Mouse (Mus musculus): ENCODE measurements at regions not wholly inside any gene's neighbourhood (a gene's known extent, or its start where the extent isn't known, plus 50 kb on each side); places are given as distances from the start of the nearest gene placed in this dataset.

DNA sequence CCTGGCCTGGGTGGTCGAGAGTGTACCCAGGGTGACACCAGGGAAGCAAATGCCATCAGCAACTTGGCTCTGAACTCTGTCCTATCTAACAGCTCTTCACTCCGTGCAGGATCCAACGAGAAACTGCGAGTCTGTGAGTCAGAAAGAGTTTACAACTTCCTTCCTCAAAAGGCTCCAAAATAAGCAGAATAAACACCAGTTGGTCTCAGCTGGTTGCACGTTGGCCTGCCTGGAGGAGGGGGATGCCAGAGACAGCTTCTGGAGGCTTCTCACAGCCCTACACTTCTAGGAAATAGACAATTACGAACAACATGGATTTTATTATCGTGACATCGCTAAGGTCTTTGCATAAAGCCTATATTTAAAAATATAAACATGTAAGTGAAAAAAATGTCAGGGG, 133.4 kb upstream of the Pkdcc start:
- no peak for TF ChIP-seq CTCF (IDR thresholded peaks at IDR 0.05; ENCODE audit: control insufficient read depth, insufficient read depth, insufficient read length)
- no peak for TF ChIP-seq USF1 (IDR thresholded peaks at IDR 0.05; ENCODE audit: low read depth)
